Mouse (Mus musculus): ENCODE measurements at regions not wholly inside any gene's neighbourhood (a gene's known extent, or its start where the extent isn't known, plus 50 kb on each side); places are given as distances from the start of the nearest gene placed in this dataset.
A peak's percentile ranks its signal among the peaks of the same experiment; 100 is the strongest.
"Not testable (repeated sequence)": the region's sequence is repeated elsewhere in the genome, so short reads cannot be mapped to it uniquely, and the experiment has no call there.

GRCm38 (mm10) chr16:29758246-29758645 lies 179.1 kb downstream of the Opa1 start:
- Histone ChIP-seq H3K4me3 (no peak overlapping the region), H3K27ac (no peak overlapping the region), H3K27me3 (ENCODE audit: insufficient read depth, poor library complexity, severe bottlenecking) (peaks cover 86% of the 10 kb centered on the region), H3K4me1 (replicated peaks) (peaks cover 27% of the 10 kb centered on the region), H3K9me3 (no peaks in the 10 kb centered on the region), H3K36me3 (no peaks in the 10 kb centered on the region)
- 85% methylated on average over 3 of the region's 3 CpGs for WGBS
- DNase-seq (ENCODE audit: low spot score), result no peak

- no peak for DNase-seq (ENCODE audit: low spot score)
- Histone ChIP-seq H3K36me3 (no peaks in the 10 kb centered on the region), H3K4me1 (replicated peaks) (peaks cover 27% of the 10 kb centered on the region), H3K9me3 (no peaks in the 10 kb centered on the region), H3K27me3 (ENCODE audit: insufficient read depth, poor library complexity, severe bottlenecking) (peaks cover 75% of the 10 kb centered on the region), H3K27ac (no peak overlapping the region), H3K4me3 (no peak overlapping the region)
- WGBS, result 79% methylated on average over 3 of the region's 3 CpGs
These were observed 180.3 kb downstream of the Opa1 start for GRCm38 (mm10) chr16:29759416-29759815.

- Histone ChIP-seq H3K27ac (no peak overlapping the region), H3K27me3 (ENCODE audit: insufficient read depth, poor library complexity, severe bottlenecking) (peaks cover 65% of the 10 kb centered on the region), H3K9me3 (peaks cover 6% of the 10 kb centered on the region), H3K36me3 (no peaks in the 10 kb centered on the region), H3K4me1 (replicated peaks) (peaks cover 19% of the 10 kb centered on the region), H3K4me3 (no peak overlapping the region)
- no peak for DNase-seq (ENCODE audit: low spot score)
- 93% methylated on average over 4 of the region's 4 CpGs for WGBS
These were observed 181.5 kb downstream of the Opa1 start for GRCm38 (mm10) chr16:29760627-29761026.

- H3K27me3 ChIP-seq (ENCODE audit: insufficient read depth, poor library complexity, severe bottlenecking), result peaks cover 62% of the 10 kb centered on the region
- H3K4me3 ChIP-seq, result no peak overlapping the region
- 31% methylated on average over 6 of the region's 6 CpGs for WGBS
- peaks cover 19% of the 10 kb centered on the region for H3K4me1 ChIP-seq (replicated peaks)
- DNase-seq (ENCODE audit: low spot score), result no peak
- H3K27ac ChIP-seq, result no peak overlapping the region
- no peaks in the 10 kb centered on the region for H3K36me3 ChIP-seq
- H3K9me3 ChIP-seq, result peaks cover 13% of the 10 kb centered on the region
These were observed 182.7 kb downstream of the Opa1 start for GRCm38 (mm10) chr16:29761779-29762277.

GRCm38 (mm10) chr16:29764376-29764775 lies 185.2 kb downstream of the Opa1 start:
- H3K27me3 ChIP-seq (ENCODE audit: insufficient read depth, poor library complexity, severe bottlenecking), result peaks cover 38% of the 10 kb centered on the region
- 76% methylated on average over 1 of the region's 1 CpGs for WGBS
- H3K27ac ChIP-seq, result no peak overlapping the region
- H3K4me1 ChIP-seq (replicated peaks), result peaks cover 16% of the 10 kb centered on the region
- no peaks in the 10 kb centered on the region for H3K36me3 ChIP-seq
- no peak for DNase-seq (ENCODE audit: low spot score)
- no peak overlapping the region for H3K4me3 ChIP-seq
- H3K9me3 ChIP-seq, result peaks cover 13% of the 10 kb centered on the region

GRCm38 (mm10) chr16:29765801-29766200 lies 186.7 kb downstream of the Opa1 start:
- DNase-seq (ENCODE audit: low spot score); H3K27ac ChIP-seq; H3K4me3 ChIP-seq; H3K36me3 ChIP-seq: not testable (repeated sequence)
- 93% methylated on average over 3 of the region's 3 CpGs for WGBS
- Histone ChIP-seq H3K9me3 (peaks cover 13% of the 10 kb centered on the region), H3K27me3 (ENCODE audit: insufficient read depth, poor library complexity, severe bottlenecking) (peaks cover 34% of the 10 kb centered on the region), H3K4me1 (replicated peaks) (peaks cover 16% of the 10 kb centered on the region)

GRCm38 (mm10) chr16:29771320-29771719 lies 192.2 kb downstream of the Opa1 start:
- Histone ChIP-seq H3K36me3 (no peaks in the 10 kb centered on the region), H3K4me3 (no peak overlapping the region), H3K27ac (peak overlapping the region; percentile 71), H3K9me3 (no peaks in the 10 kb centered on the region), H3K4me1 (replicated peaks) (peaks cover 56% of the 10 kb centered on the region), H3K27me3 (ENCODE audit: insufficient read depth, poor library complexity, severe bottlenecking) (peaks cover 49% of the 10 kb centered on the region)
- no peak for DNase-seq (ENCODE audit: low spot score)
- 27% methylated on average over 4 of the region's 4 CpGs for WGBS

GRCm38 (mm10) chr16:29771728-29772608 lies 192.8 kb downstream of the Opa1 start:
- peak; percentile 61 for DNase-seq (ENCODE audit: low spot score)
- peaks cover 55% of the 10 kb centered on the region for H3K27me3 ChIP-seq (ENCODE audit: insufficient read depth, poor library complexity, severe bottlenecking)

GRCm38 (mm10) chr16:29772609-29772988 lies 193.5 kb downstream of the Opa1 start:
- Histone ChIP-seq H3K36me3 (no peaks in the 10 kb centered on the region), H3K4me1 (replicated peaks) (peaks cover 56% of the 10 kb centered on the region), H3K4me3 (no peak overlapping the region), H3K9me3 (no peaks in the 10 kb centered on the region), H3K27ac (peak overlapping the region; percentile 59), H3K27me3 (ENCODE audit: insufficient read depth, poor library complexity, severe bottlenecking) (peaks cover 55% of the 10 kb centered on the region)
- 60% methylated on average over 12 of the region's 12 CpGs for WGBS
- no peak for DNase-seq (ENCODE audit: low spot score)

More at GRCm38 (mm10) chr16:29771728-29772608, 192.8 kb downstream of the Opa1 start:
- Histone ChIP-seq H3K4me1 (replicated peaks) (peaks cover 56% of the 10 kb centered on the region), H3K9me3 (no peaks in the 10 kb centered on the region), H3K27ac (peak overlapping the region; percentile 71), H3K4me3 (no peak overlapping the region), H3K36me3 (no peaks in the 10 kb centered on the region)
- 18% methylated on average over 13 of the region's 13 CpGs for WGBS

GRCm38 (mm10) chr16:29773056-29773455 lies 193.9 kb downstream of the Opa1 start:
- Histone ChIP-seq H3K27me3 (ENCODE audit: insufficient read depth, poor library complexity, severe bottlenecking) (peaks cover 60% of the 10 kb centered on the region), H3K4me3 (no peak overlapping the region), H3K9me3 (no peaks in the 10 kb centered on the region), H3K36me3 (no peaks in the 10 kb centered on the region), H3K27ac (peak overlapping the region; percentile 59; the same call in 1 of the 2 replicates), H3K4me1 (replicated peaks) (peaks cover 56% of the 10 kb centered on the region)
- DNase-seq (ENCODE audit: low spot score), result no peak
- WGBS, result 87% methylated on average over 6 of the region's 6 CpGs

GRCm38 (mm10) chr16:29774949-29775348 lies 195.8 kb downstream of the Opa1 start:
- WGBS, result 39% methylated on average over 2 of the region's 2 CpGs
- Histone ChIP-seq H3K36me3 (no peaks in the 10 kb centered on the region), H3K4me1 (replicated peaks) (peaks cover 56% of the 10 kb centered on the region), H3K27me3 (ENCODE audit: insufficient read depth, poor library complexity, severe bottlenecking) (peaks cover 67% of the 10 kb centered on the region), H3K27ac (0 out of 2 replicates have a peak overlapping the region, but pooled peaks have one; percentile 12), H3K4me3 (no peak overlapping the region), H3K9me3 (no peaks in the 10 kb centered on the region)
- DNase-seq (ENCODE audit: low spot score), result no peak

GRCm38 (mm10) chr16:29775879-29776278 lies 196.7 kb downstream of the Opa1 start:
- H3K27ac ChIP-seq, result peak overlapping the region; percentile 54; the same call in 1 of the 2 replicates
- peaks cover 62% of the 10 kb centered on the region for H3K27me3 ChIP-seq (ENCODE audit: insufficient read depth, poor library complexity, severe bottlenecking)

GRCm38 (mm10) chr16:29782441-29782840 lies 203.3 kb downstream of the Opa1 start:
- Histone ChIP-seq H3K4me1 (replicated peaks) (no peaks in the 10 kb centered on the region), H3K36me3 (no peaks in the 10 kb centered on the region), H3K9me3 (peaks cover 7% of the 10 kb centered on the region; the same call in 1 of the 2 replicates), H3K4me3 (no peak overlapping the region), H3K27ac (no peak overlapping the region), H3K27me3 (ENCODE audit: insufficient read depth, poor library complexity, severe bottlenecking) (peaks cover 29% of the 10 kb centered on the region)
- 81% methylated on average over 4 of the region's 4 CpGs for WGBS
- DNase-seq (ENCODE audit: low spot score), result no peak

More at GRCm38 (mm10) chr16:29775879-29776278, 196.7 kb downstream of the Opa1 start:
- no peak for DNase-seq (ENCODE audit: low spot score)
- Histone ChIP-seq H3K9me3 (no peaks in the 10 kb centered on the region), H3K36me3 (no peaks in the 10 kb centered on the region), H3K4me1 (replicated peaks) (peaks cover 49% of the 10 kb centered on the region), H3K4me3 (no peak overlapping the region)
- WGBS, result 38% methylated on average over 5 of the region's 5 CpGs
